Mouse (Mus musculus): Measurements from ENCODE around the gene Atf6.

DNA sequence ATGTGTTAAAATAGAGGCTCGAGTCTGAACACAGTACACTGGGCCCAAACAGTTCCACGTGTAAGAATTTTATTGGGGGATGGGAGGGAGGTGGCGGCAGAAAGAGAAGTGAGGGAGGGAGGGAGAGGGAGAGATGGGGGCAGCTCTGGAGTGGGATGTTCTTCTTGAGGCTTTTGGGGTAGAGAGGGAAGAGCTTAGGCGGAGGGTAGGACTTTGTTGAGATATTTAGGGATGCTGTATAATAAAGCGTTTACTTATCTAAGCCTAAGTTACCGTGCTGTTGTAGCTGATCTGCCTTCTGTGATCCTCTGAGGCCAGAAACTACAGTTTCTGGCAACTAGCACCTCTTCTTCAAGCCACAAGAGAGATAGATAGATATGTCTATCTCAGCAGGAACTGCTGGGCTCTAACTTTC lies 18.5 kb upstream of the Atf6 start:
- TF ChIP-seq HCFC1 (IDR thresholded peaks at IDR 0.05; ENCODE audit: borderline replicate concordance, insufficient read depth, low read length) (no peak), MAFK (IDR thresholded peaks at IDR 0.05; ENCODE audit: insufficient read depth, low read depth, low read length) (no peak), CHD2 (IDR thresholded peaks at IDR 0.05; ENCODE audit: low read depth, low read length) (no peak), ZC3H11A (IDR thresholded peaks at IDR 0.05; ENCODE audit: borderline replicate concordance, low read depth, low read length) (no peak)
